Mouse (Mus musculus): ENCODE results near the gene Tshz3. TPM values are rescaled to one million over a fixed set of nuclear protein-coding genes. Genes with fewer than 3 reads are reported as not detected.

Tshz3 gene
- 1 to 10 TPM; 2.8 to 3.2 TPM for total RNA-seq (2021)
- long read RNA-seq, experiment 1 = 0 reads
- long read RNA-seq, experiment 2, partial matches to known transcripts = 0 of 2 reads
- long read RNA-seq, experiment 2, other reads (novel, unspliced or antisense) = 2 of 2 reads

DNA sequence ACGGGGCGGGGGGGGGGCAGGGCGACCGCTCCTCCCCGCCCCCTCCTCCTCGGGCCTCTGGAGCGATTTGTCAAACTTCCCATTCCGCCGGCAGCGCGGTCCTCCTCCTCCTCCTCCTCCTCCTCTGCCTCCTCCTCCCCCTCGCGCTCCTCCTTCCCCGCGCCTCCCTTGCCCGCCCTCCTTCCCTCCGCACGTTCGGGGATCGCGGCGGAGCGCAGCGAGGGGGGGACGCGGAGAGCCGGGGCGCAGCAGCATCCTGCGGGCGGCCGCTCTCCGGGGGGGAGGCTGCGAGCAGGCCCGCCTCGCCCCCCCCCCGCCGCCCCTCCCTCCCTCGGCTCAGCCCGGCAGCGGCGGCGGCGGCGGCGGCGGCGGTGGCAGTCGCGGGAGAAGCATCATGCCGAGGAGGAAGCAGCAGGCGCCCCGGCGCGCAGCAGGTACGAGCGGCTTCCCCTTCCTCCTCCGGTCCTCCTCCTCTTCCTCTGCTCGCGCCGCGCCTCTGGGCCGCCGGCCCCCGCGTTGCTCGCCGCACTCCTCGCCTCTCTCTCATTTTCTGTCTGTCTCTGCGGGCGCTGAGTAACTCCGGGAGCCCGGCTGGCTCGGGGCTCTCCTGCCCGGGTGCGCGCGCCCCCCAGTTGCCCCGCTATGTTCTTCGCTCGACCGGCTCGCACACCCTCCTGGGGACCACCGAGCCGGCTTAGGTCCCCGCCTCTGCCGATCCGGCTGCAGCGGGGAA, at the start of gene Tshz3:
TSS of gene Tshz3 (plus strand) at position 263 of the 733 bp plus-strand sequence.
- peak; percentile 71 to 78 for DNase-seq

DNA sequence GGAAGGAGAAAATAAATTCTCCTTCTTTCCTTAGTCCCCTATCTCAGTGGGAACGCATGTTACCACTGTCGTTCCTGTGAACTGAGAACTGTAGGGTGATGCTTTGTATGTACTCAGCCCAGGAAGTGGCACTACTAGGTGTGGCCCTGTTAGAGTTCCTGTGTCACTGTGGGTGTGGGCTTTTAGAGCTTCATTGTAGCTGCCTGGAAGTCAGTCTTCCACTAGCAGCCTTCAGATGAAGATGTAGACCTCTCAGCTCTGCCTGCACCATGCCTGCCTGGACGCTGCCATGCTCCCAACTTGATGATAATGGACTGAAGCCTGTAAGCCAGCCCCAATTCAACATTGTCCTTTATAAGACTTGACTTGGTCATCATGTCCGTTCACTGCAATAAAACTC, 42.0 kb upstream of the Tshz3 start:
- no peak for DNase-seq
- intact Hi-C loops (cut with DNase I) = no loop called here

More for the DNA sequence above, at the start of gene Tshz3:
- intact Hi-C loops (cut with DNase I) = no loop called here

DNA sequence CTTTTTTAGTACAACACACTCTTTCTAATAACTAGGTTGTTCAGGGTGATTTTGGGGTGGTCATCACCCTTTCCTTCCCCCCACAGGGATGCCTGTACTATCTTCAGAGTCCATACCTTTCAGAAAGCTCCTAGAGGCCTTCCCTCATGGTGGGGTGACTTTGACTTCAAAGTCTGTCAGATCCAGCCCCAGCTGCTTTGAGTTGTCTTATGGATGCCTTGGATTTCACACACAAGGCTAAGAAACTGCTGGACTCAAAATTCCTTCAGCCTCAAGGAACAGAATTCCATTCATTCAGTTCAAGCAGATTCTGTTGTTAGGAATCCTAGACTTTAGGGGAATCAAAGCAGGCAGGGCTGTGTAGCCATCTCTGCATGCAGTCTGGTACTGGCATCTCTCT, 41.5 kb upstream of the Tshz3 start:
- no peak for DNase-seq
- intact Hi-C loops (cut with DNase I) = no loop called here

DNA sequence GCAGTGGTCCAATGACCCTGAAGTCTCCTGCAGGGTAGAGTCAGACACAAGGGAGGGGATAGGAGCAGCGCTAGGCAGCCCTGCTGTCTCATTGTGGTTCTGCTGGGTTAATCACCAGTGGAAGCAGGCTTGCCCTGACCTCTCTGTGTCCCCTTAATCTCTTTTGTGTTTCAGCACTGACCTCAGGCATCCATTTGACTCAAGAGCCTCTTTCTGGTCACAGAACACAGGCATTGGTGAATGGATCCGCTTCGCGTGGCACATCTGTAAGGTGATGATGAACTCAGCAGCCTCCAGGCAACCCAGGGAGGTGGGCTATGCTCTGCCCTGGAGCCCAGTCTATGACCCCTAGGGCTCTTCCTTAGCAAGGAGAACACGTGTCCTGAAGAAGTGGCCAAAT, 39.6 kb upstream of the Tshz3 start:
- intact Hi-C loops (cut with DNase I) = no loop called here
- no peak for DNase-seq

DNA sequence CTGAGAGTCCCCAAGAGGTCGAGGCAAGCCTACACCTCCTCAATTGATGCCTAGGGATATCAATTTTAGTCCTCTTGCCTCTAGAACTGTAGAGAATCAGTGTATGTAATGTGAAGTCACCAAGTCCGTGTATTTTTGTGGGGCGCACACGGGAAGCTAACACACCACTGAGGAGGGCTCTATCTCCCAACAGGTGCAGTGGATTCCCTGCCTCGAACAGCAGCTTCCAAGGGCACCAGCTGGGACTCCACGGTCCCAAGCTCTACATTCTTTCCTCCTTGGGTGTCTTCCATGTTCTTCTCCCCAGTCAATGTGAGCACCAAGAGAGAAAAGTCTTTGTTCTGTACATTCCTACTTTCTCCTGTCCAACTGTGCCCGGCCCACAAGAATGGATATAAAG, 38.7 kb upstream of the Tshz3 start:
- intact Hi-C loops (cut with DNase I) = no loop called here
- DNase-seq = no peak

DNA sequence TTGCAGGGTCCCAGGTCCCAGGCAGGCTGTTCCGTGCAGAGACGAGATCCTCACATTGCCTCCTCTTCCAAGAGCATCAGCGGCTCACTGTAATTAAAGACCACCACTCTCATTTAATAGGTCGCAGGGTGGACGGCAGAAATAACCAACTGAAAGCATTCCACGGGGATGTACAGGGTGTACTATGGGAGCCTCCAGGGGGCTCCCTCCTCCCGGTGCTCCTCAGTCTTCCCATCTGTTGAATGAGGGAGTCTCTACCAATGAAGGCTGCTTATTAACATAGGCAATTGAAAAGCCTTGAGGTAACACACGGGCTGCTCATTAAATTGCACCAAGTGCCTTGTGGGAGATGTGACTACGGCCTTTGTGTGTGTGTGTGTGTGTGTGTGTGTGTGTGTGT, 37.3 kb upstream of the Tshz3 start:
- DNase-seq = no peak
- intact Hi-C loops (cut with DNase I) = no loop called here

DNA sequence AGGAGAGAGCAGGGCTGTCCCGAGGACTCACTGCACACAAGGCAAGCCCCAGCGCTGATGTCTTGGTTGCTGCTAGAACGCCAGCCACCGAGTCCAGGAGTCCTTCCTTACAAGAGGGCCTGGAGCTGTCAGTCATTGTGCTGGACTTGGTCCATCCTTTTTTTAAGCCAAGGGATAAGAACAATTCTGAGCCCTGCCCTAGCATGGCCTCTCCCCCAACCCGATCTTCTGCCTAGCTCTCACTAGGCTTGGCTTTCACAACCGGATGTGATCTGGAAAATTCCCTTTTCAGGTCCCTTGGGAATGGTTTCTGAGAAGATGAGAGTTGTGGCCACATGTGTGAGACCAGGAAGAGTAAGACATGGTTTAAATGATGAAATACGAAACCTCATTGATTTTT, 34.5 kb upstream of the Tshz3 start:
- intact Hi-C loops (cut with DNase I) = no loop called here
- DNase-seq = peak in 1 of 2 experiments; percentile 22

DNA sequence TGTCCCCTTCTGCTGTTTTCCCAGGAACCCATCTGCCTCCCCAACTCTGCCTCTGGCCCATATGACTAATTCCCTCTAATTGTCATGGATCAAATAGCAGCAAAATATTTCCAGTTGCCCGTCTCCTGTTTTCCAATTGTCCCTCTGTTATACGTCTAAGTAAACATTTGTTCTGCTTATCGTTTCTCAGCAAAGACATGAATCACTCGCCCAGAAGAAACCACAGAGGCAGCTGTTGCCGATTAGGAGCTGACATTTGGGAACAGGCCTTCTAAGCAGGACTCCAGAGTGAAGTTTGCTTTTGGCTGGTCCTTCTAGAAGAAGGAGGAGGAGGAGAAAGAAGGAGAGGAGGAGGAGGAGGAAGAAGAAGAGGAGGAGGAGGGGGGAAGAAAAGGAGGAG, 30.2 kb upstream of the Tshz3 start:
- intact Hi-C loops (cut with DNase I) = no loop called here
- DNase-seq = no peak

DNA sequence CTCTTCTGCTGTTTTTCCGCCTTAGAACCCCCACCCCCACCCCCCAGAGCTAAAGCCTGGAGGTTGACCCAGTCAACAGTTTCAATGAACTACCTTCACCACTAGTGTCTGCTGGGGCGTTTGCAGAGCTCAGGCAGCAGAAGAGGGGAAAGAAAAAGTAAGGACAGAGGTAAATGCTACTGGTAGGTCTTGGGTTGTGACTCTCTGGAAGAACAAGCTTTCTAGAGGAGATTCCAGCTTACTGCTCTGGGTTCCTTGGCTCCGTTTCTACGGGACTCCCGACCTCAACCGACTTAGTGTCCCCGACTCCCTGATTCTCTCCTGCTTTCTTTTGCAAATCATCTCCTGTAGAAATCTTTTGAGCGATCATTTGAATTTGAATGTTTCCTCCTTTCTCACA, 19.9 kb upstream of the Tshz3 start:
- intact Hi-C loops (cut with DNase I) = no loop called here
- no peak for DNase-seq

DNA sequence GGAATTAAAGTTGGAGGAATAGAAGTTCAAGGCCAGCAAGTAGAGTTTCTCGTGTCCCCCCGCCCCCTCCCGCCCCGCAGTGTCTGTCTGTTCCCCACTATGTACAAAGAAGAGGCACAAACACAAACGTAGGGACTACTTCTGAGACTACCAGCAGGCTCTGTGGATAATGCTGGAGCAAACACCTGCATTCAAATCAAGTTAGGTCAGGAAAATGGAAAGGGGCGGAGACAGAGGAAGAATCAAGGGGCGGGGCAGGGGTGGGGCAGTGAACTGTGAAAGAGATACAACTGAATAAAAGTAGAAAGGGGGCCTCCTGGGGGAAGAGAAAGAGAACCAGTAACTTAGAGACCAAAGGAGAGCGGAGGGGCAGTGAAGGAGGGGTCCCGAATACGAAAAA, 19.4 kb upstream of the Tshz3 start:
- intact Hi-C loops (cut with DNase I) = no loop called here
- DNase-seq = no peak

DNA sequence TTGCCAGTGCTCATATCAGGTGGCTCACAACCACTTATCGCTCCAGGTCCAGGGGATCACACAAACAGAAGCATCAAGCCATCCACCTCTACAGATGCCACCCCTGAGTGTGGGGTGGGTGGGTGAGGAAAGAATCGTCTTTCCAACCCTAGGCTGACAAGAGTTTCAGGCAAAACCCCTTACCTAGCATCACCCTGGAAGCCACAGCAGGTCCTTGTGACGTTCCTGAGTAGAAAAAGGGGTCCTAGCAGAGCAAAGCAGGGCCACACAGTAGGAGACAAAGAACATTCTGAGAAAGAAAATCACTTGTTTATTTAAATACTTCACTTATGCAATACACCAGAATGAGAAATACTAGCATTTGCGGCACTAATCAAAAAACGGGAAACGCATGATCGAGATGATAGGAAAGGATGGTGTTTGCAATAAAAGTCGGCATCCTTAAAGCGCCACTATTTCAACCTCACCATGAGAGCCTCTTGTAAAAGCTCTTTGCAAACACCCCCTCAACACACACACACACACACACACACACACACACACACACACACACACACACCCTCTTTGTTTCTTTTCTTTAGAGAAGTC, 18.8 kb upstream of the Tshz3 start:
- intact Hi-C loops (cut with DNase I) = no loop called here
- no peak for DNase-seq

DNA sequence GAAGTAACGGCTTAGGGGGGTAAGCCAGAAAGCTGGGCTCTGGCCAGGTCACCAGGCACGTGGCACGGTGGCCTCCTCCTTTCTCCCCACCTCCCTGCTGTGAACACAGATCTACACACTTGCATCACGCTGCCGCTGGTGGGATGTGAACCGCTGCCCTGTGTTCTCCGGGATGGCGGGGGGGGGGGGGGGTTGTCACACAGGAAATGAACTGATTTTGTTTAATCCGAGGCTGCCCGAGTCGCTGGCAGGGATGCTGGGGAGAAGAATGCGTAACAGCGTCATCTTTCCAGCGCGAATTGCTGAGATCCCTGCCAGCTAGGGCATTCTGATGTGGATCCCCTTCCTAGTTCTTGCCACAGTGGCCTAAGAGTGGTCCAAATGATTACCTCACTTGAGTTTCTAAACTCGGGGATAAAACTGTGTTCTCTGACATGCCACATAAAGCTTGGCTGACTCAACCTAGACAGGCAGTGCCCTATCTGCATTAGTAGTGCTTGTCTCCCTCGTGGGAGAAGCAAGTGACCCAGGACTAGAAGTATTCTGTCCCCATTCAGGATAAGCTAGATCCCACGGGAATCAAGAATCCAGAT, 18.0 kb upstream of the Tshz3 start:
- DNase-seq = no peak

DNA sequence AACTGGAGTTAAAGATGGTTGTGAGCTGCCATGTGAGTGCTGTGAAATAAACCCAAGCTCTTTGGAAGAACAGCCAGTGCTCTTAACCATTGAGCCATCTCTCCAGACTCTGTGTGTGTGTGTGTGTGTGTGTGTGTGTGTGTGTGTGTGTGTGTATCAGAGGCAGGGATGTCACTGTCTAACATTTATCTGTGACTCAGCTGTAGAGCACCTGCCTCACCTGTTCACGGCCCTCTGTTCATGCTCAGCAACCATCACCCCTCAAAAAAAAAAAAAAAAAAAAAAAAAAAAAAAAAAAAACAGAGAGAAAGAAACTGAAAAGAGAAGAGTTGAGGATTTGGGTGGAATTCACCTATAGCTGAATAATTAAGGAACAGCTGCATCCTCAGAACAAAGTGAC, 10.4 kb upstream of the Tshz3 start:
- intact Hi-C loops (cut with DNase I) = no loop called here
- no peak for DNase-seq

More for the DNA sequence above, 18.0 kb upstream of the Tshz3 start:
- intact Hi-C loops (cut with DNase I) = no loop called here

DNA sequence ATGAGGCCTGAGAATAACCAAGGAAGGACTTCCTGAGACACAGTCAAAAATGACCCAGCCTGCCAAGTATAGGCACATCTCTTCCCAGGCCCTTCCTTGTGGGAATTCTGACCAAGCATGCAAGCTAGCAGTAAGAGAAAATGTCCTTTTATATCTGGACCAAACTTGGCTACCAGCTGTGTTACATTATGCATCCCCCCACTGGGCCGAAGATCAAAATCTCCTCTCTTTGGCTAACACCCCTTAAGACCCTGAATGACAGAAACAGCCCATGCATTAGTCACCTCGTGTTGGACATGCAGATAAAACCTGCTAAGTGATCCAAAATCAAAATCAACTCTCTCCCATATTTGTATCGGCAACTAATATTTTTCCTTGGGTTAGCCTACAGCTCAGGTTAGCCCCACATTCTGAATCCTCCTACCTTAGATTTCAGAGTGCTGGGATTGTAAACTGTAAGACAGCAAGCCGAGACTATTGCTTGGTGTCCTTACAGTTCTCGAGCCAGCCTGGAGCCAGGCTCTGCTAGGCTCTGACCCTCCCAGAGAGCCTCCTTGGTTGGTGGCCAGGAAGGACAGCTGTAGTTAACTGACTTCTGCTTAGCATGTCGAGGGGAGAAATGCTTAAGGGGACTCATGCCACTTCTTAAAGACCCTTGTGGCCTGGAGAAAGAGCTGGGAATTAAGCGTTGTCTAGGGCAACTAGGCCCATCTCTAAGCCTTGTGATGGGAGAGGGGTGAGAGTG, 8.7 kb upstream of the Tshz3 start:
- intact Hi-C loops (cut with DNase I) = no loop called here
- peak in 1 of 2 experiments; percentile 61 for DNase-seq

DNA sequence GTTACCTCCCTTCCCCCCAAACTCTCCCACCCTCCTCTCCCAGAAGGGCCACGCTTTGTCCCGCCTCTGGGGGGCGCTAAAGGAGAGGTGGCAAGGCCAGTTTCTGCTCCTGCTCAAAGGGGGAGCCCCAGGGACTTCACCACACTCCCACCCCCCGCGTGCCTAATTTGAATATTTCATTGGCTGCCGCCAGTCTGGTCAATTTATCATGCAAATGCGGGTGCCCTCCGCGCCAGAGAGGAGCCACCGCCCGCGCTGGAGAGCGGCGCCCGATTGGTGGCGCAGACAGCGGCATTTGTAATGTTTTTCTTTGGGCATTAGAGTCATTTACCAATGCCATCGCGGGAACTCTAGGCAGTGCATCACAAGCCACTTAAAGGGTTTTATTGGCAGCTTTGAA, 7.4 kb upstream of the Tshz3 start:
- DNase-seq = peak in 1 of 2 experiments; percentile 34
- intact Hi-C loops (cut with DNase I) = loop anchor here (1.0 to 5.0 kb wide), 2 partner anchors 284 to 657 kb away; no protein-coding TSS in a partner anchor

DNA sequence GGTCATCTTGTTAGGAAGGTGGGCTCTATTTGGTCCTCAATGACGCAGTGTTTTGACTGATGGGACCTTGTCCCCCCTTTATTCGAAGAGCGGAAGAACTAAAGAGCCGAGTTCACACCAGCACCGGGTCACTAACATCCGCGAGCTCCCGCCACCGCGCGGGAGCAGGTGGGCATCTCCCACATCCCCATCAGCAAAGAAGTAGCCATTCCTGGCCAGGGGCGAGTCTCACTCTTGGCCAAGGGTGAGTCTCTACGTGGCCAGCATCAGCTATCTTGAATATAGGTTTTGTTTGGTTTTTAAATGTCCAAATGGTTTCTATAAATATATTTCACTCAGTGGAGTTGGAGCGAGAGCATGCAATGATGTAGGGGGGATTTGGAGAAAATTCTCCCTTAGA, 6.3 kb upstream of the Tshz3 start:
- DNase-seq = no peak
- intact Hi-C loops (cut with DNase I) = loop anchor here (5.0 kb wide), 1 partner anchor 656 kb away; no protein-coding TSS in a partner anchor

DNA sequence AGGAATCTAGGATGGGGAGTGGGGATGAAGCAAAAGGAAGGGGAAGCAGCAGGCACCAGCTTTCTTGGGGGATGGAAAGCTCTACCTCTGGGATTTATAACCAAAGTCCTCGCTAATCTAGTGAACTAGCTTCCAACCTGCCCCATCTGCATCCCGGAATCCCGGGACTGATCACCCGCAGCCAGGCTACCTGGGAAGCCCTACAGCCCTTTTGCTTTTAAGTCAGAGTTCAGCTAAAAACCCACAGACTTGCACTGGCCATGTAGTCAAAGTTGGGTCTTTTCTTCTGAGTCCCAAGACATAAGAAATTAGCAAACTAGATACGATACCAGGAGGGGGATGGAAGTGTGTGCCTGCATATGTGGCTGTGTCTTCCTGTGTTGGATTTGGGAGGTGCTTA, 5.5 kb upstream of the Tshz3 start:
- intact Hi-C loops (cut with DNase I) = loop anchor here (5.0 kb wide), 1 partner anchor 655 kb away; no protein-coding TSS in a partner anchor
- DNase-seq = no peak

DNA sequence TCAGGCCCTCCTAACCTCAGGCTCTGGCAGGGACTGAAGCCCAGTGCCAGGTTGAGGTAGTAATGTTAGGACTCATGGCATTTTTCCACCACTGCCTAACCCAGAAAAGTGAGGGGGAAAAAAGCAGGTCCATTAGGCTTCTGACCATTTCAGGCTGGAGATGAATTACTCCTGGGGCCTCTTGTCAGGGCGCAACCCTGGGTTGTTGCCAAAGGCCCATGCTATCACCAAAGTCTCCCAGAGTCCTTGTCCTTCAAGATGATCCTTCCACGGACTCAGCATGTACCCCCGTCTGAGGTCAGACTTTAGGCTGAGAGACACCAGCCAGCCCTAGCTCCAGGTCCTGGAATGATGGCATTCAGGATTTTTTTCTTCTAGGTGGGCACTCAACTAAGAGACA, 4.8 kb upstream of the Tshz3 start:
- intact Hi-C loops (cut with DNase I) = loop anchor here (5.0 kb wide), 1 partner anchor 654 kb away; no protein-coding TSS in a partner anchor
- no peak for DNase-seq

DNA sequence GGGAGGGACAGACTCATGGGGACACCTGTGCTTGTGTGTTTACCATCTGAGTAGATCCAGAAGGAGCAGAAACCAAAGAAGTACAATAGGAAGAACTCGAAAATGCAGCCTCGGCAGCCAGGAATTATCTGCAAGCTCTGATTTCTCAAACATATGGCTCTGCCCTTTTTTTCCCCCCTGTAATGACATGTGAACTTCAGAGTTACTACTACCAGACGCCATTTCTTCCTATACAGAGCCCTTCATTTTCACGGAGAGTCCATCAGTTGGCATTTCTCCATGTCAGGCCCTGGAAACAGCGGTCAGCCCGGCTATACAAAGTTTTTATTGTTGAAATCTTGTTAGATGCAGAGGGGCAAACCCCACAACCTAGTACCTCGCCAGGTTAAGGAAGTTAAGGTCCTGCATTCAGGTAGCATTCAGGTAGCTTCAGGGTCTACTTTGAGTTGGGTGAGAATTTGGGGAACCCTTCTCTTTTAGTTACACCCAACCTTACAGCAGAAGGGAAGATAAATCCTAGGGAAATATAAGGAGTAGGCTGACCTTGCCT, 3.2 kb upstream of the Tshz3 start:
- intact Hi-C loops (cut with DNase I) = loop anchor here (5.0 kb wide), 1 partner anchor 653 kb away; no protein-coding TSS in a partner anchor
- no peak for DNase-seq

DNA sequence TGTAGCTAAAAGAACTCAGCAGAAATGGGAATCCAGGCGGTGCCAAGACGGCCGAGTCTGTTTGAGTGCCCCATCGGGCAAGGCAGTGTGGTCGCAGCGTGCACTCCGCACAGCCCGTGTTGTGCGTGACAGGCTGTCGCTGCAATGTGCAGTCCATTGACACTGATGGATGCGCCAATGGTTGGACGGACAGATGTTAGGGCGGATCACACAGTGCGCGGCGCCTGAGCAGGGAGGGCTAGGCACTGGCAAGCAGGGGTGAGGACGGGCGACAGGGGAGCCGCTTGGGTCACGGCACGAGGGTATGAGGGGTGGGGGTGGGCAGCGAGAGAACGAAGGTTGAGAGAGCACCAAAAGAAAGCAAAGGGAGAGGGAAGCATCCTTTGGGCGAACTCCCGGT, 2.6 kb upstream of the Tshz3 start:
- no peak for DNase-seq
- intact Hi-C loops (cut with DNase I) = no loop called here

All from gastrocnemius, postnatal 36 days (tissue).